Mouse (Mus musculus): ENCODE data around the gene Stag1.

- TF ChIP-seq POLR2A (IDR thresholded peaks at IDR 0.05; ENCODE audit: borderline replicate concordance, extremely low read depth, low read depth, low read length) (no peak), CTCF (IDR thresholded peaks at IDR 0.05; ENCODE audit: insufficient read depth, low read length) (no peak)
Measured at GRCm38 (mm10) chr9:100910352-100910751, 312.8 kb downstream of the Stag1 start.
